Mouse (Mus musculus): ENCODE measurements around the gene Tomm22. TPM values are rescaled to one million over a fixed set of nuclear protein-coding genes. Genes with fewer than 3 reads are reported as not detected.
A peak's percentile ranks its signal among the peaks of the same experiment; 100 is the strongest.

Tomm22 gene
- polyA plus RNA-seq, 1 experiment from 2014 or later: 249 TPM

- H3K4me3 ChIP-seq (replicated peaks; ENCODE audit: low read length): peak overlapping the region; percentile 8; the same call in 1 of the 2 replicates
- H3K27me3 ChIP-seq (replicated peaks; ENCODE audit: control insufficient read depth, insufficient read depth, low read length): no peaks in the 10 kb centered on the region
- no peaks in the 10 kb centered on the region for H3K36me3 ChIP-seq (ENCODE audit: control insufficient read depth, insufficient read depth)
- no peak for ATAC-seq
- no peak overlapping the region for H3K27ac ChIP-seq (ENCODE audit: low read length)
- H3K4me2 ChIP-seq (ENCODE audit: low read length): peak overlapping the region; percentile 92
- peak overlapping the region; percentile 15; the same call in 1 of the 2 replicates for H3K9ac ChIP-seq (replicated peaks; ENCODE audit: low read depth, low read length)
- H3K4me1 ChIP-seq (replicated peaks; ENCODE audit: control insufficient read depth, insufficient read depth, low read length): peaks cover 48% of the 10 kb centered on the region
- WGBS: 76% methylated on average over 19 of the region's 19 CpGs
- H3K9me3 ChIP-seq (ENCODE audit: control insufficient read depth, low read length): no peaks in the 10 kb centered on the region
Observed at GRCm38 (mm10) chr15:79683707-79684465, 13.2 kb downstream of the Tomm22 start.

GRCm38 (mm10) chr15:79684616-79685015 is 14.0 kb downstream of the Tomm22 start:
- Histone ChIP-seq H3K9ac (replicated peaks; ENCODE audit: low read depth, low read length) (no peak overlapping the region; the same call in none of the 2 replicates), H3K9me3 (ENCODE audit: control insufficient read depth, low read length) (no peaks in the 10 kb centered on the region), H3K27me3 (replicated peaks; ENCODE audit: control insufficient read depth, insufficient read depth, low read length) (no peaks in the 10 kb centered on the region), H3K36me3 (ENCODE audit: control insufficient read depth, insufficient read depth) (no peaks in the 10 kb centered on the region), H3K4me3 (replicated peaks; ENCODE audit: low read length) (peak overlapping the region; percentile 93), H3K4me2 (ENCODE audit: low read length) (peak overlapping the region; percentile 92), H3K27ac (ENCODE audit: low read length) (no peak overlapping the region), H3K4me1 (replicated peaks; ENCODE audit: control insufficient read depth, insufficient read depth, low read length) (peaks cover 48% of the 10 kb centered on the region)
- no peak for ATAC-seq
- 61% methylated on average over 6 of the region's 6 CpGs for WGBS

GRCm38 (mm10) chr15:79685141-79685641 is 14.5 kb downstream of the Tomm22 start:
- Histone ChIP-seq H3K4me1 (replicated peaks; ENCODE audit: control insufficient read depth, insufficient read depth, low read length) (peaks cover 52% of the 10 kb centered on the region), H3K27ac (ENCODE audit: low read length) (no peak overlapping the region), H3K4me3 (replicated peaks; ENCODE audit: low read length) (peak overlapping the region; percentile 93), H3K9me3 (ENCODE audit: control insufficient read depth, low read length) (no peaks in the 10 kb centered on the region), H3K9ac (replicated peaks; ENCODE audit: low read depth, low read length) (peak overlapping the region; percentile 93), H3K27me3 (replicated peaks; ENCODE audit: control insufficient read depth, insufficient read depth, low read length) (no peaks in the 10 kb centered on the region), H3K36me3 (ENCODE audit: control insufficient read depth, insufficient read depth) (no peaks in the 10 kb centered on the region), H3K4me2 (ENCODE audit: low read length) (peak overlapping the region; percentile 92)
- no peak for ATAC-seq
- WGBS: 44% methylated on average over 6 of the region's 6 CpGs

GRCm38 (mm10) chr15:79686046-79686869 is 15.6 kb downstream of the Tomm22 start:
- H3K4me1 ChIP-seq (replicated peaks; ENCODE audit: control insufficient read depth, insufficient read depth, low read length): peaks cover 49% of the 10 kb centered on the region
- 16% methylated on average over 15 of the region's 15 CpGs for WGBS

GRCm38 (mm10) chr15:79687175-79687574 is 16.5 kb downstream of the Tomm22 start:
- no peak for ATAC-seq
- Histone ChIP-seq H3K27ac (ENCODE audit: low read length) (peak overlapping the region; percentile 92), H3K4me3 (replicated peaks; ENCODE audit: low read length) (peak overlapping the region; percentile 93), H3K27me3 (replicated peaks; ENCODE audit: control insufficient read depth, insufficient read depth, low read length) (no peaks in the 10 kb centered on the region), H3K4me1 (replicated peaks; ENCODE audit: control insufficient read depth, insufficient read depth, low read length) (peaks cover 57% of the 10 kb centered on the region), H3K9ac (replicated peaks; ENCODE audit: low read depth, low read length) (peak overlapping the region; percentile 93), H3K4me2 (ENCODE audit: low read length) (peak overlapping the region; percentile 92), H3K36me3 (ENCODE audit: control insufficient read depth, insufficient read depth) (no peaks in the 10 kb centered on the region), H3K9me3 (ENCODE audit: control insufficient read depth, low read length) (no peaks in the 10 kb centered on the region)
- 0% methylated on average over 33 of the region's 33 CpGs for WGBS

More at GRCm38 (mm10) chr15:79686046-79686869, 15.6 kb downstream of the Tomm22 start:
- no peaks in the 10 kb centered on the region for H3K27me3 ChIP-seq (replicated peaks; ENCODE audit: control insufficient read depth, insufficient read depth, low read length)
- no peaks in the 10 kb centered on the region for H3K9me3 ChIP-seq (ENCODE audit: control insufficient read depth, low read length)
- H3K9ac ChIP-seq (replicated peaks; ENCODE audit: low read depth, low read length): peak overlapping the region; percentile 93
- peak overlapping the region; percentile 93 for H3K4me3 ChIP-seq (replicated peaks; ENCODE audit: low read length)
- no peak overlapping the region for H3K27ac ChIP-seq (ENCODE audit: low read length)
- no peaks in the 10 kb centered on the region for H3K36me3 ChIP-seq (ENCODE audit: control insufficient read depth, insufficient read depth)
- peak overlapping the region; percentile 92 for H3K4me2 ChIP-seq (ENCODE audit: low read length)
- ATAC-seq: no peak

- Histone ChIP-seq H3K4me1 (replicated peaks; ENCODE audit: control insufficient read depth, insufficient read depth, low read length) (peaks cover 61% of the 10 kb centered on the region), H3K27me3 (replicated peaks; ENCODE audit: control insufficient read depth, insufficient read depth, low read length) (no peaks in the 10 kb centered on the region), H3K4me3 (replicated peaks; ENCODE audit: low read length) (peak within 1 kb of the TSS; percentile 93), H3K9ac (replicated peaks; ENCODE audit: low read depth, low read length) (peak within 1 kb of the TSS; percentile 93), H3K4me2 (ENCODE audit: low read length) (peak within 1 kb of the TSS; percentile 92), H3K9me3 (ENCODE audit: control insufficient read depth, low read length) (no peaks in the 10 kb centered on the region), H3K27ac (ENCODE audit: low read length) (peak within 1 kb of the TSS; percentile 92), H3K36me3 (ENCODE audit: control insufficient read depth, insufficient read depth) (no peaks in the 10 kb centered on the region)
- ATAC-seq: peak; percentile 29
- WGBS: under 1% methylated on average over 67 of the region's 72 CpGs
Observed at GRCm38 (mm10) chr15:79687646-79688267, 17.1 kb downstream of the Tomm22 start, which contains the start of gene Josd1. Gene Josd1 (minus strand): TSS chr15:79687919.

- Histone ChIP-seq H3K4me3 (replicated peaks; ENCODE audit: low read length) (peak overlapping the region; percentile 93), H3K36me3 (ENCODE audit: control insufficient read depth, insufficient read depth) (no peaks in the 10 kb centered on the region), H3K4me1 (replicated peaks; ENCODE audit: control insufficient read depth, insufficient read depth, low read length) (peaks cover 55% of the 10 kb centered on the region), H3K9ac (replicated peaks; ENCODE audit: low read depth, low read length) (peak overlapping the region; percentile 93), H3K9me3 (ENCODE audit: control insufficient read depth, low read length) (no peaks in the 10 kb centered on the region), H3K4me2 (ENCODE audit: low read length) (peak overlapping the region; percentile 92), H3K27me3 (replicated peaks; ENCODE audit: control insufficient read depth, insufficient read depth, low read length) (no peaks in the 10 kb centered on the region), H3K27ac (ENCODE audit: low read length) (peak overlapping the region; percentile 92)
- 5% methylated on average over 8 of the region's 8 CpGs for WGBS
- no peak for ATAC-seq
Observed at GRCm38 (mm10) chr15:79688268-79688956, 17.8 kb downstream of the Tomm22 start.

- H3K9ac ChIP-seq (replicated peaks; ENCODE audit: low read depth, low read length): no peak overlapping the region
- no peaks in the 10 kb centered on the region for H3K27me3 ChIP-seq (replicated peaks; ENCODE audit: control insufficient read depth, insufficient read depth, low read length)
- peak overlapping the region; percentile 45 for H3K4me3 ChIP-seq (replicated peaks; ENCODE audit: low read length)
- H3K36me3 ChIP-seq (ENCODE audit: control insufficient read depth, insufficient read depth): peaks cover 2% of the 10 kb centered on the region; the same call in 1 of the 2 replicates
- WGBS: 13% methylated on average over 24 of the region's 24 CpGs
- H3K4me2 ChIP-seq (ENCODE audit: low read length): peak overlapping the region; percentile 75
- peak overlapping the region; percentile 44 for H3K27ac ChIP-seq (ENCODE audit: low read length)
- H3K9me3 ChIP-seq (ENCODE audit: control insufficient read depth, low read length): no peaks in the 10 kb centered on the region
- no peak for ATAC-seq
- peaks cover 41% of the 10 kb centered on the region for H3K4me1 ChIP-seq (replicated peaks; ENCODE audit: control insufficient read depth, insufficient read depth, low read length)
Observed at GRCm38 (mm10) chr15:79689662-79690425, 19.2 kb downstream of the Tomm22 start.
